ENCODE assay signal across 16 mouse cellular contexts in genomic region chr15:27533036-27533435, GRCm38 (mm10).
"Had no signal": no experiment of that assay in that cellular context is flagged by ENCODE, and none has a peak within 500 bp of the region (broad histone marks: within the 10 kb centered on the region; RNA-seq: fewer than 3 reads in every experiment).

No protein-coding gene starts in this region.

- H3K9ac ChIP-seq: liver, embryonic 13.5 days; midbrain, embryonic 12.5 days; midbrain, embryonic 15.5 days; neural tube, embryonic 12.5 days; neural tube, embryonic 15.5 days; stomach, embryonic 15.5 days had no signal

- H3K36me3 ChIP-seq: liver, embryonic 13.5 days; midbrain, embryonic 12.5 days; midbrain, embryonic 15.5 days; neural tube, embryonic 12.5 days; neural tube, embryonic 15.5 days; stomach, embryonic 15.5 days had no signal

- H3K27ac ChIP-seq: kidney, postnatal 0 days; liver, embryonic 13.5 days; macrophage; midbrain, embryonic 12.5 days; midbrain, embryonic 15.5 days; neural tube, embryonic 12.5 days; neural tube, embryonic 15.5 days; stomach, embryonic 15.5 days had no signal

- H3K4me2 ChIP-seq: liver, embryonic 13.5 days; midbrain, embryonic 12.5 days; midbrain, embryonic 15.5 days; neural tube, embryonic 12.5 days; neural tube, embryonic 15.5 days; stomach, embryonic 15.5 days had no signal

- H3K4me1 ChIP-seq: midbrain, embryonic 15.5 days; neural tube, embryonic 12.5 days had no signal

- H3K9me3 ChIP-seq: liver, embryonic 13.5 days; midbrain, embryonic 12.5 days; midbrain, embryonic 15.5 days; neural tube, embryonic 12.5 days; neural tube, embryonic 15.5 days; stomach, embryonic 15.5 days had no signal

- DNase-seq: kidney, adult 18-20 months; kidney, adult 9 months; kidney, postnatal 25 days; liver, embryonic 13.5 days; lung, adult 2 months; right cerebral cortex, adult 18-20 months; right cerebral cortex, postnatal 14 days; right cerebral cortex, postnatal 4 days; thymus, postnatal 25 days had no signal

- H3K27me3 ChIP-seq: liver, embryonic 13.5 days; midbrain, embryonic 12.5 days; midbrain, embryonic 15.5 days; neural tube, embryonic 12.5 days; neural tube, embryonic 15.5 days; stomach, embryonic 15.5 days had no signal

- ATAC-seq: midbrain, embryonic 15.5 days had no signal

- H3K4me3 ChIP-seq: liver, embryonic 13.5 days; midbrain, embryonic 12.5 days; midbrain, embryonic 15.5 days; neural tube, embryonic 12.5 days; neural tube, embryonic 15.5 days; stomach, embryonic 15.5 days had no signal
